Mouse (Mus musculus) kidney, postnatal 0 days (tissue): Measurements from ENCODE around the gene Ggact. TPM values are rescaled to one million over a fixed set of nuclear protein-coding genes. Genes with fewer than 3 reads are reported as not detected.

Source experiments
- ATAC-seq: fragments of 200-750 bp; cut with Nextera tagmentation; replicated peaks from 2 replicates; pipeline ENCODE4 v1.8.0; 2017; ENCODE audit warnings: low read depth, moderate number of reproducible peaks, moderate TSS enrichment, moderate library complexity; ENCODE audit not compliant: low FRiP score
- DNase-seq: peaks from one replicate; pipeline ENCODE4 v3.0.0-alpha.2; 2016; ENCODE audit warnings: low spot score
- H3K27ac ChIP-seq: fragments of 300-500 bp; sonication (generic); 2 replicates; pipeline ENCODE4 v1.5.1; 2014; ENCODE audit warnings: mild to moderate bottlenecking
- H3K27me3 ChIP-seq: fragments of 300-500 bp; sonication (generic); 2 replicates; pipeline ENCODE4 v1.6.1; 2014; ENCODE audit warnings: low read length, mixed read lengths; ENCODE audit not compliant: insufficient read depth
- H3K36me3 ChIP-seq: fragments of 300-500 bp; sonication (generic); 2 replicates; pipeline ENCODE4 v1.6.1; 2014; ENCODE audit warnings: low read length, mixed read lengths; ENCODE audit not compliant: insufficient read depth
- H3K4me1 ChIP-seq: fragments of 300-500 bp; sonication (generic); replicated peaks from 2 replicates; pipeline ENCODE4 v1.6.1; 2014; ENCODE audit warnings: antibody characterized with exemption, low read length, mixed read lengths; ENCODE audit not compliant: insufficient read depth
- H3K4me2 ChIP-seq: fragments of 300-500 bp; sonication (generic); 2 replicates; pipeline ENCODE4 v1.6.1; 2014; ENCODE audit warnings: mild to moderate bottlenecking, low read length, moderate library complexity, mixed read lengths
- H3K4me3 ChIP-seq: fragments of 300-500 bp; sonication (generic); replicated peaks from 2 replicates; pipeline ENCODE4 v1.5.1; 2014; ENCODE audit warnings: low read depth, low read length
- H3K9ac ChIP-seq: fragments of 300-500 bp; sonication (generic); 2 replicates; pipeline ENCODE4 v1.6.1; 2014; ENCODE audit warnings: low read depth, low read length
- H3K9me3 ChIP-seq: fragments of 300-500 bp; sonication (generic); replicated peaks from 2 replicates; pipeline ENCODE4 v1.6.1; 2016; ENCODE audit warnings: low read length, inconsistent platforms, mixed read lengths
- CTCF ChIP-seq: IDR thresholded peaks from 2 replicates; pipeline ENCODE4 v1.5.1; 2016; ENCODE audit warnings: antibody characterized with exemption, low read depth, mild to moderate bottlenecking, moderate library complexity
- WGBS: fragments of 180-500 bp; shearing (Covaris S2); extraction: QIAGEN DNeasy Blood & Tissue Kit; methylation state at CpG from one replicate; pipeline ENCODE4 v1.1.7; 2014; 5-methylcytosine and 5-hydroxymethylcytosine counted together
- polyA plus RNA-seq: library from polyadenylated mRNA; unstranded; fragments of >200 nt; fragmentation: Nextera tagmentation; extraction: Ambion mirVana; gene quantifications from 2 replicates; pipeline ENCODE4 v1.2.1, GENCODE M21; 2015

The Ggact gene
- polyA plus RNA-seq, 1 experiment from 2014 or later, result 41.1 TPM

DNA sequence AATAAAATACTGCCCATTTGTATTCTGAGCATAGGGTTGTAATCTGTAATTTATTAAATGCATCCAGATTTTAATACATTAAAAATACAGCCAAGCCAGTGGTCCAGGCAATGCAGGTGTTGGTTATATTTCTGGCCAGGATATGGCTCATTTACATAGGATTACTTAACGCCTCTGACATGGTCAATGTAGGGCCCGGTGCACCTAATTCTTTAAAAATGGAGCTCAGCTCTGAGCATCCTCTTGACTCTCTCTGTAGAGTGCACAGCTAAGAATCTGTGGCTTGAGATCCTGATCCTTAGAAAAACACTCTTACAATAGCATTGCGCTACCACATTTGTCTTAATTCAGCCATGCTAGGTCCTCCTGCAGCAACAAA lies 29.9 kb upstream of the Ggact start:
- H3K4me2 ChIP-seq, result no peak overlapping the region
- H3K4me3 ChIP-seq, result no peak overlapping the region
- WGBS, result 29% methylated on average over 3 of the region's 3 CpGs
- H3K27ac ChIP-seq, result no peak overlapping the region
- no peak overlapping the region for H3K9ac ChIP-seq
- DNase-seq (no peak), ATAC-seq (no peak)
- H3K4me1 ChIP-seq, result no peaks in the 10 kb centered on the region
- no peak for TF ChIP-seq CTCF
- H3K36me3 ChIP-seq, result peaks cover 5% of the 10 kb centered on the region; the same call in 1 of the 2 replicates
- no peaks in the 10 kb centered on the region for H3K27me3 ChIP-seq
- H3K9me3 ChIP-seq, result no peaks in the 10 kb centered on the region

DNA sequence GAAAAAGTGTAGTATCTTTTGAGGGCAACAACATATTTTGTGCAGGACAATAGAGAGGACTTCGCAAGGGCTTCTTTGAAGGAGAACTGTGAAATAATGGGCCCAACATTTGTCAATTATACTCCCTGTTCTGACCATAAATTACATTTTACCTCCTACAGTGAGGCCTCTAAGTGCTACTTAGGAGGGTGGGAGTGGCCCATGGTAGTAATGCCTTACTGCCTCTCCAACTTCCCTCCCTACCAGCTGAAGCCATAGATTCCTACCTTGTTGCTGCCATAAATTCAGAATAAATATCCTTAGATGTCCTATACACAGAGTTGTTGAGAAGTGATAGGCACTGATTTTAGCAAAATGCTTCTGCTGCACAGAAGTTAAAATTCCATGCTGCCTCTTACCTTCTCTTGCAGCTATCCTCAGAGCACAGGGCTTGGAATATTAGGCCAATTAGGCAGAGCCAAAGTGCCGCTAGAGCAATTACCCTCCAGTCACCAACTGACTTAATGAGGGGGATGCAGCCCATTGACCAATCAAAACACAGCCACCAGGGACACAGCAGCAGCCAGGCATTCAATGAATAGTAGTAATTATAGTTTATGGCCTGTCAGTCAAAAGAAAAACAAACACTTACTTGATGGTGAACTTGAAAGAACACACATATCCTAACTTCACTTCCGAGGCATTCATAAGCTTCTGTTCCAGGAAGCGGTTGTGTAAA lies 29.4 kb upstream of the Ggact start:
- Histone ChIP-seq H3K27me3 (no peaks in the 10 kb centered on the region), H3K36me3 (peaks cover 5% of the 10 kb centered on the region; the same call in 1 of the 2 replicates), H3K9ac (no peak overlapping the region), H3K4me2 (no peak overlapping the region), H3K4me1 (no peaks in the 10 kb centered on the region), H3K9me3 (no peaks in the 10 kb centered on the region), H3K27ac (no peak overlapping the region), H3K4me3 (no peak overlapping the region)
- DNase-seq, result peak; percentile 53
- WGBS, result 23% methylated on average over 4 of the region's 4 CpGs
- ATAC-seq, result peak; percentile 69
- no peak for TF ChIP-seq CTCF

DNA sequence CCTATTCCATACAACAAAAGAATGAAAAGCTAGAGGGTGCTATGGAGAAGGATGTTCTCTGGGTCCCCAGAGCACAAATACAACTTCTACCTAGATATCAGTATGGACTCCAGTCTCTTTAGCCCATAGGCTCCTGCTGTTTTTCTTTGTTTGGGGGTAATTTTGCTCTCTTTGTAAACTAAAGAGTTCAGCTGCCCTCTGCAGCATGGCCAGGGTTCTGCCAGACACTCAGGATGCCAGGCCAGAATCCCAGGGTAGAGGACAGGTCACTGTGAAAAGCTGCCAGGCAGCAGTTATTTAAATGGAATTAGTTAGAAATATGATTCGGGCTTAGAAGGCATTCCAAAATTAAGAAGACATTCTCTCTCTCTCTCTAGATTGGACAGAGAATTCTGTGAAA lies 22.9 kb upstream of the Ggact start:
- Histone ChIP-seq H3K4me2 (no peak overlapping the region), H3K9me3 (no peaks in the 10 kb centered on the region), H3K4me1 (no peaks in the 10 kb centered on the region), H3K4me3 (no peak overlapping the region), H3K36me3 (peaks cover 12% of the 10 kb centered on the region; the same call in 1 of the 2 replicates), H3K27ac (no peak overlapping the region), H3K27me3 (no peaks in the 10 kb centered on the region), H3K9ac (no peak overlapping the region)
- ATAC-seq, result no peak
- DNase-seq, result no peak
- TF ChIP-seq CTCF, result 0 out of 2 replicates have a peak, but pooled peaks have one; percentile 2
- 86% methylated on average over 1 of the region's 1 CpGs for WGBS

- ATAC-seq (no peak), DNase-seq (peak; percentile 12)
- TF ChIP-seq CTCF, result no peak
- H3K36me3 ChIP-seq, result no peaks in the 10 kb centered on the region
- H3K4me3 ChIP-seq, result no peak overlapping the region
- no peak overlapping the region for H3K4me2 ChIP-seq
- WGBS, result 60% methylated on average over 5 of the region's 5 CpGs
- H3K27ac ChIP-seq, result no peak overlapping the region
- H3K4me1 ChIP-seq, result no peaks in the 10 kb centered on the region
- H3K27me3 ChIP-seq, result no peaks in the 10 kb centered on the region
- H3K9me3 ChIP-seq, result no peaks in the 10 kb centered on the region
- H3K9ac ChIP-seq, result no peak overlapping the region
Observed at GRCm38 (mm10) chr14:122920011-122920410, 6.5 kb upstream of the Ggact start.

DNA sequence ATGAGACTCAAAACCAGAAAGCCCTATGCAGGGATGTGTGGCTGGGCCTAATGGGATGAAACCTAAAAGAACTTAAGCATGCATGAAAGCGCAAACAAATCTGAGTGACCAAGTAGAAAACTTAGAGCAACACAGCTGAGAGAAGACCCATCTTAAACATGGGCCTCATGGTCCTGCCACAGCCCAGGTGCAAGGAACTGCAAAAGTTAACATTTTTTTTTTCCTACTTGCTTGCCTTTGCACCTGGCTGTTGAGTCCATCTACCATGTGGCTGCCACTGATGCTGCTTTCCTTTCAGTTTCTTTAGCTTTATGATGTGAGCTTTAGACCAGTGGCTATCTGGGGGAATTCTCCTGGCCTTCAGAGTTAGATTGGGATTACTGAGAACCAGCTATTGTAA lies 4.1 kb upstream of the Ggact start:
- no peak for TF ChIP-seq CTCF
- H3K9ac ChIP-seq, result no peak overlapping the region
- no peaks in the 10 kb centered on the region for H3K36me3 ChIP-seq
- H3K27me3 ChIP-seq, result no peaks in the 10 kb centered on the region
- no peaks in the 10 kb centered on the region for H3K9me3 ChIP-seq
- no peak overlapping the region for H3K4me2 ChIP-seq
- WGBS, result 77% methylated on average over 1 of the region's 1 CpGs
- H3K4me3 ChIP-seq, result no peak overlapping the region
- DNase-seq (no peak), ATAC-seq (no peak)
- no peak overlapping the region for H3K27ac ChIP-seq
- H3K4me1 ChIP-seq, result no peaks in the 10 kb centered on the region

DNA sequence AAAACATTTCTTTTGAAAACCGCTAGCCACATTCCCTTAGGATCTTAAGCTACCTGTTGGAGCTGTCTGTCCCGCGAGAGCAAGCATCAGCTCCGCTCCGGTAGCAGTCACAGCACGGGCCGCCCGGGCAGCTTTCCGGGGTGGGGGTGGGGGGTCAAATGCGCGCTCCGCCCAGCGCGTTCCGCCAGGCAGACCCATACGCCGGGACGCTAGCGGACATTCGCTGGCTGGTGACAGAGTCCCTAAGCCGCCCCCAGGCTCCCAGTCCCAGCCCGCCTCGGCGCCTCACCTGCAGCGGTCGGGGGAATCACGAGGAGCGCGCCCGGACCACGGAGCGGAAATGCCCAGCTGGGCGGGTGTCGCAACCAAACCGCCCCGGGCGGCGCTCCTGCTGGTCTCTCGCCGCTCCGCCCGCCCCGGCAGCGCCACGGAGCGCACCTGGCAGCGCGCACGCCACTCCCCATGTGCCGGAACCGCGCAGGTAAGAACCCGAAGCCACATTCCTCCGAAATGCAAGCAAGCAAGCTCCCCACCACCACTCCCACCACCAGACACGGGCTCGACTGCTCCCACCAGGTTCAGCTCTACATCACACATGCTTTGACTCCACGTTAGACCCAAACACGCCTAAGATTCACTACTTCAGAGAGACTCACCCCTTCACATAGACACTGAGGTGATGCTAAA lies 602 bp downstream of the Ggact start:
- peak overlapping the region; percentile 58 for H3K4me3 ChIP-seq
- H3K27ac ChIP-seq, result peak overlapping the region; percentile 58; the same call in 1 of the 2 replicates
- H3K9ac ChIP-seq, result peak overlapping the region; percentile 66
- no peaks in the 10 kb centered on the region for H3K4me1 ChIP-seq
- H3K9me3 ChIP-seq, result no peaks in the 10 kb centered on the region
- ATAC-seq (peak; percentile 93), DNase-seq (peak; percentile 54)
- H3K36me3 ChIP-seq, result no peaks in the 10 kb centered on the region
- under 1% methylated on average over 58 of the region's 58 CpGs for WGBS
- TF ChIP-seq CTCF, result 0 out of 2 replicates have a peak, but pooled peaks have one; percentile 7
- H3K27me3 ChIP-seq, result no peaks in the 10 kb centered on the region
- peak overlapping the region; percentile 95 for H3K4me2 ChIP-seq
